Comparison of ENCODE assay signal across 30 mouse cellular contexts in genomic region chr7:6170391-6170790, GRCm38 (mm10). TPM values are rescaled to one million over a fixed set of nuclear protein-coding genes. Genes with fewer than 3 reads are reported as not detected.
DNase-seq lines count a peak whose midpoint lies in the region; ATAC-seq and TF ChIP-seq lines count a peak whose summit lies in the region.
"Had no signal": no experiment of that assay in that cellular context is flagged by ENCODE, and none has a peak within 500 bp of the region (broad histone marks: within the 10 kb centered on the region; RNA-seq: fewer than 3 reads in every experiment).

No protein-coding gene starts in this region.

- no peak for ATAC-seq in lung, embryonic 15.5 days (ENCODE audit: borderline replicate concordance, extremely low read depth, low FRiP score, low TSS enrichment)
- ATAC-seq in granulocyte monocyte progenitor cell, adult 5-6 weeks (replicated peaks; ENCODE audit: poor library complexity, severe bottlenecking): peak; percentile 6
- ATAC-seq: forebrain, embryonic 15.5 days; midbrain, embryonic 13.5 days had no signal

- H3K36me3 ChIP-seq in lung, embryonic 15.5 days: no peaks in the 10 kb centered on the region
- peaks cover 3% of the 10 kb centered on the region for H3K36me3 ChIP-seq in ES-Bruce4 (ENCODE audit: control insufficient read depth, insufficient read depth, low read length, poor library complexity, severe bottlenecking)
- 0 out of 2 replicates have a peak, but pooled peaks cover 1% of the 10 kb centered on the region for H3K36me3 ChIP-seq in macrophage (ENCODE audit: inconsistent target)
- H3K36me3 ChIP-seq: forebrain, embryonic 15.5 days; hindbrain, embryonic 15.5 days had no signal

- DNase-seq in lung, adult 2 months: no peak
- DNase-seq in cerebellum, postnatal 14 days: no peak
- no peak for DNase-seq in spleen, postnatal 14 days (ENCODE audit: low spot score in 2 of 2)
- DNase-seq: adrenal gland, postnatal 10 days; cerebellum, adult 11 months; cerebellum, postnatal 10 days; embryo, embryonic 11 days; kidney, adult 2 months; kidney, postnatal 14 days; left cerebral cortex, postnatal 4 days; lung, postnatal 4 days; right cerebral cortex, adult 18-20 months; thymus, postnatal 14 days had no signal

- no peak for TF ChIP-seq EP300 in ES-Bruce4 (IDR thresholded peaks at IDR 0.05; ENCODE audit: insufficient read depth, low read depth, low read length)

- peaks cover 27% of the 10 kb centered on the region for H3K79me2 ChIP-seq in macrophage (ENCODE audit: inconsistent target)

- H3K9me3 ChIP-seq in lung, embryonic 15.5 days: no peaks in the 10 kb centered on the region
- no peaks in the 10 kb centered on the region for H3K9me3 ChIP-seq in ES-Bruce4 (replicated peaks; ENCODE audit: control insufficient read depth, insufficient read depth, low read length, poor library complexity, severe bottlenecking)
- H3K9me3 ChIP-seq: forebrain, embryonic 15.5 days; heart, embryonic 13.5 days; hindbrain, embryonic 15.5 days; midbrain, embryonic 13.5 days; neural tube, embryonic 13.5 days had no signal

- peaks cover 21% of the 10 kb centered on the region for H3K4me1 ChIP-seq in lung, embryonic 15.5 days
- H3K4me1 ChIP-seq in lung, adult 2 months (ENCODE audit: control insufficient read depth, insufficient read depth, low read length): peaks cover 6% of the 10 kb centered on the region
- H3K4me1 ChIP-seq in ES-Bruce4 (ENCODE audit: control insufficient read depth, insufficient read depth, low read length): no peaks in the 10 kb centered on the region

- TF ChIP-seq CTCF in lung, adult 2 months (IDR thresholded peaks at IDR 0.05; ENCODE audit: insufficient read depth, low read length): no peak
- TF ChIP-seq CTCF in ES-Bruce4 (IDR thresholded peaks at IDR 0.05; ENCODE audit: low read depth, low read length): no peak

- 74% methylated on average over 9 of the region's 9 CpGs for WGBS in lung, embryonic 15.5 days
- 47% methylated on average over 9 of the region's 9 CpGs for WGBS in lung, adult 2 months
- WGBS in macrophage (ENCODE audit: missing documents): 5% methylated on average over 5 of the region's 9 CpGs

- H3K4me3 ChIP-seq in lung, embryonic 15.5 days: no peak overlapping the region
- H3K4me3 ChIP-seq in lung, adult 2 months (replicated peaks; ENCODE audit: extremely low read depth, low read depth, low read length): no peak overlapping the region
- no peak overlapping the region for H3K4me3 ChIP-seq in ES-Bruce4 (ENCODE audit: low read depth, low read length)
- H3K4me3 ChIP-seq in macrophage (ENCODE audit: inconsistent target): no peak overlapping the region

- H3K4me2 ChIP-seq in lung, embryonic 15.5 days: no peak overlapping the region; the same call in 1 of the 2 replicates

- no peak for TF ChIP-seq POLR2A in lung, adult 2 months (IDR thresholded peaks at IDR 0.05; ENCODE audit: borderline replicate concordance, extremely low read depth, low read depth, low read length)
- no peak for TF ChIP-seq POLR2A in ES-Bruce4 (IDR thresholded peaks at IDR 0.05; ENCODE audit: insufficient read depth, low read length)

- no peaks in the 10 kb centered on the region for H3K27me3 ChIP-seq in lung, embryonic 15.5 days
- no peaks in the 10 kb centered on the region for H3K27me3 ChIP-seq in ES-Bruce4 (ENCODE audit: control insufficient read depth, insufficient read depth, low read length, poor library complexity, severe bottlenecking)
- H3K27me3 ChIP-seq: forebrain, embryonic 15.5 days; heart, embryonic 13.5 days; hindbrain, embryonic 15.5 days; midbrain, embryonic 13.5 days; neural tube, embryonic 13.5 days had no signal

- no peak overlapping the region for H3K9ac ChIP-seq in lung, embryonic 15.5 days
- H3K9ac ChIP-seq in ES-Bruce4 (ENCODE audit: low read depth, poor library complexity, severe bottlenecking): peak overlapping the region; percentile 13; the same call in 1 of the 2 replicates

- peak overlapping the region; percentile 66; the same call in 1 of the 2 replicates for H3K27ac ChIP-seq in lung, embryonic 15.5 days
- H3K27ac ChIP-seq in ES-Bruce4 (ENCODE audit: insufficient read depth, low read length) (no peak overlapping the region), macrophage (peak overlapping the region; percentile 74)

RNA-seq across cellular contexts. Expression of gene Zfp444, which starts 1.6 kb away (rescaled TPM):
- 55.8 and 62.2 TPM in 2 replicates for polyA plus RNA-seq in lung, embryonic 15.5 days (2015; fragmentation: Nextera tagmentation; extraction: Ambion mirVana)
- 35.2 and 36.7 TPM in 2 replicates for polyA plus RNA-seq in lung, adult 2 months (2012; rRNA removed)
- 33.7 and 41.1 TPM in 2 replicates for polyA plus RNA-seq in ES-Bruce4 (2011; ENCODE audit: insufficient read depth, insufficient read length, low read depth, missing spikeins)
- 11.6 and 14.7 TPM in 2 replicates for total RNA-seq in granulocyte monocyte progenitor cell, adult 5-6 weeks (2014; fragmentation: Nextera tagmentation)
- total RNA-seq in granulocyte monocyte progenitor cell, adult 5-6 weeks (2017): 20.1 and 23.3 TPM in 2 replicates
- total RNA-seq in macrophage (2018; cell fraction: chromatin; rRNA removed): 10 to 100 TPM in 24 of 26 experiments, 1 to 10 TPM in 2; 4.0 to 83.3 (median 31.6) TPM
- 10 to 100 TPM in 21 of 26 experiments, 1 to 10 TPM in 5; 6.1 to 21.9 (median 16.8) TPM for total RNA-seq in macrophage (2018; cell fraction: cytosol; rRNA removed)
- total RNA-seq in macrophage (2018; cell fraction: nucleus; rRNA removed): 10 to 100 TPM in 23 of 26 experiments, 1 to 10 TPM in 3; 7.9 to 45.4 (median 23.0) TPM
- 5.2 to 17.1 TPM (median 13.0 TPM) in 3 replicates for polyA plus RNA-seq in macrophage (2018)

RNA-seq across cellular contexts. Expression of gene Zfp787, which starts 14.6 kb away (rescaled TPM):
- polyA plus RNA-seq in lung, embryonic 15.5 days (2015; fragmentation: Nextera tagmentation; extraction: Ambion mirVana): 24.6 and 25.4 TPM in 2 replicates
- 38.4 and 44.0 TPM in 2 replicates for polyA plus RNA-seq in lung, adult 2 months (2012; rRNA removed)
- polyA plus RNA-seq in ES-Bruce4 (2011; ENCODE audit: insufficient read depth, insufficient read length, low read depth, missing spikeins) (24.1 and 30.9 TPM in 2 replicates), macrophage (2018) (11.6 to 29.7 TPM (median 29.1 TPM) in 3 replicates)
- 22.6 and 23.7 TPM in 2 replicates for total RNA-seq in granulocyte monocyte progenitor cell, adult 5-6 weeks (2014; fragmentation: Nextera tagmentation)
- 20.2 and 32.4 TPM in 2 replicates for total RNA-seq in granulocyte monocyte progenitor cell, adult 5-6 weeks (2017)
- total RNA-seq in macrophage (2018; cell fraction: chromatin; rRNA removed): 100 to 1,000 TPM in 10 of 26 experiments, 10 to 100 TPM in 16; 52.0 to 126 (median 89.6) TPM
- 10 to 100 TPM; 14.0 to 36.7 (median 24.9) TPM for total RNA-seq in macrophage (2018; cell fraction: cytosol; rRNA removed)
- 100 to 1,000 TPM in 2 of 26 experiments, 10 to 100 TPM in 24; 50.6 to 125 (median 69.4) TPM for total RNA-seq in macrophage (2018; cell fraction: nucleus; rRNA removed)

RNA-seq across cellular contexts. Expression of gene Galp, which starts 26.5 kb away (rescaled TPM):
- polyA plus RNA-seq in lung, embryonic 15.5 days (2015; fragmentation: Nextera tagmentation; extraction: Ambion mirVana): not detected in 2 replicates
- polyA plus RNA-seq in lung, adult 2 months (2012; rRNA removed): not detected in 2 replicates
- polyA plus RNA-seq in ES-Bruce4 (2011; ENCODE audit: insufficient read depth, insufficient read length, low read depth, missing spikeins) (not detected in 2 replicates), macrophage (2018) (not detected in 3 replicates)
- not detected in 2 replicates for total RNA-seq in granulocyte monocyte progenitor cell, adult 5-6 weeks (2014; fragmentation: Nextera tagmentation)
- not detected in 2 replicates for total RNA-seq in granulocyte monocyte progenitor cell, adult 5-6 weeks (2017)
- total RNA-seq in macrophage (2018; cell fraction: chromatin; rRNA removed): not detected
- total RNA-seq in macrophage (2018; cell fraction: cytosol; rRNA removed): not detected
- not detected for total RNA-seq in macrophage (2018; cell fraction: nucleus; rRNA removed)
- total RNA-seq: adrenal gland, postnatal 10 days; heart, postnatal 25 days; layer of hippocampus, adult 2 months; left cerebral cortex, adult 2 months; left cerebral cortex, postnatal 4 days had no signal
- polyA plus RNA-seq: brain, embryonic 14.5 days; embryonic facial prominence, embryonic 14.5 days; forebrain, embryonic 15.5 days; gonadal fat pad, adult 2 months; heart, embryonic 13.5 days; hindbrain, embryonic 15.5 days; kidney, adult 2 months; liver, embryonic 14.5 days; midbrain, embryonic 13.5 days; neural tube, embryonic 13.5 days; stomach, embryonic 14.5 days had no signal

RNA-seq across cellular contexts. Expression of gene Zscan5b, which starts 51.7 kb away (rescaled TPM):
- not detected in 2 replicates for polyA plus RNA-seq in lung, embryonic 15.5 days (2015; fragmentation: Nextera tagmentation; extraction: Ambion mirVana)
- polyA plus RNA-seq in lung, adult 2 months (2012; rRNA removed): not detected in 2 replicates
- 0.33 and 0.40 TPM in 2 replicates for polyA plus RNA-seq in ES-Bruce4 (2011; ENCODE audit: insufficient read depth, insufficient read length, low read depth, missing spikeins)
- not detected in 2 replicates for total RNA-seq in granulocyte monocyte progenitor cell, adult 5-6 weeks (2014; fragmentation: Nextera tagmentation)
- total RNA-seq in granulocyte monocyte progenitor cell, adult 5-6 weeks (2017): not detected in 2 replicates
- total RNA-seq in macrophage (2018; cell fraction: chromatin; rRNA removed): not detected
- total RNA-seq in macrophage (2018; cell fraction: cytosol; rRNA removed): not detected
- not detected for total RNA-seq in macrophage (2018; cell fraction: nucleus; rRNA removed)
- polyA plus RNA-seq in macrophage (2018): not detected in 3 replicates
- total RNA-seq: adrenal gland, postnatal 10 days; heart, postnatal 25 days; layer of hippocampus, adult 2 months; left cerebral cortex, adult 2 months; left cerebral cortex, postnatal 4 days had no signal
- polyA plus RNA-seq: brain, embryonic 14.5 days; embryonic facial prominence, embryonic 14.5 days; forebrain, embryonic 15.5 days; gonadal fat pad, adult 2 months; heart, embryonic 13.5 days; hindbrain, embryonic 15.5 days; kidney, adult 2 months; liver, embryonic 14.5 days; midbrain, embryonic 13.5 days; neural tube, embryonic 13.5 days; stomach, embryonic 14.5 days had no signal
